Mouse (Mus musculus) hematopoietic stem cell, adult 5-6 weeks (primary cell): ENCODE results near the gene P2ry12. TPM values are rescaled to one million over a fixed set of nuclear protein-coding genes. Genes with fewer than 3 reads are reported as not detected.

Source experiments
- ATAC-seq, 2 experiments: fragments of 125-278 bp in 1 of 2; replicated peaks in 1 of 2; 2 replicates each; pipeline ENCODE4 v1.8.0; 2016 to 2017; ENCODE audit warnings: inconsistent platforms in 2 of 2, mild to moderate bottlenecking in 2 of 2, moderate number of reproducible peaks in 2 of 2, low read depth in 1 of 2, moderate TSS enrichment in 1 of 2; ENCODE audit not compliant: low FRiP score in 2 of 2, poor library complexity in 2 of 2, severe bottlenecking in 2 of 2, insufficient read depth in 1 of 2, low TSS enrichment in 1 of 2
- total RNA-seq: library from RNA; stranded (forward); fragments of 172-1452, 232-1000 nt; gene quantifications from 2 replicates; pipeline ENCODE4 v1.2.3, GENCODE M21; 2017

P2ry12 gene
- total RNA-seq, 1 experiment from 2014 or later = 0.30 TPM

DNA sequence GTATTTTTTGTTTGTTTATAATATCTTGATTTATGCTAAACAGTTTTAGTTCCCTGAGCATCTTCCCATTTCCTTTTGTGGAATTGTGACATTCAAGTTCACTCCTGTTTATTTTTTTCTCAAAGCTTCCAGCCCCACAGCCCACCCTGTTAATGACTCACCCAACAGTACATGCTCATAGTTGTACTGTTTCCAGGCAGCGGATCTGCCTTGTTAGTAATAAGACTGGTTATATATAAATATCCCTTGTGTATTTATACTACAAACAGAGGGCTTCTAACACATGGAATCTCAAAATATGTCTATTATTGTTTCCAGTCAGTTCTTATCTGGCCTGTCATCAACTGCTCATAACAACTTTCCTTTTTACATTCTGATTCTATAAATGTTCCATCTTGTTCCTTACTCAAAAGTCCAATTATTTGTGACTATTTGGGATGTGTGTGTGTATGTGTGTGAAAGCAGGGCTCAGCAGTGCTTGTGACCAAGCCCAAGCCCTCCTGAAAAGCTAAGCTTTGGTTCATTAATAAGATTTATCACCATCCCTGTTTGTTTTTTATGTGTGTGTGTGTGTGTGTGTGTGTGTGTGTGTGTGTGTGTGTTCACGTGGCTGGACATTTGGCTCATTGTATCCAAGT, 95.1 kb downstream of the P2ry12 start:
- no peak for ATAC-seq

Other genes starting within 250 kb of the P2ry12 start
- gene Gpr171, start 161.1 kb downstream of the P2ry12 start, total RNA-seq = 143 and 156 TPM in 2 replicates
- gene P2ry14, start 109.3 kb downstream of the P2ry12 start, total RNA-seq = 53.2 and 54.7 TPM in 2 replicates
- gene Gpr87, start 67.8 kb downstream of the P2ry12 start, total RNA-seq = not detected in 2 replicates
- gene P2ry13, start 52.0 kb downstream of the P2ry12 start, total RNA-seq = 2.0 and 4.9 TPM in 2 replicates
- 0.60 and 2.8 TPM in 2 replicates for gene Igsf10, start 81.5 kb upstream of the P2ry12 start, total RNA-seq